Mouse (Mus musculus): ENCODE results near the gene Pomt1.

The Pomt1 gene

DNA sequence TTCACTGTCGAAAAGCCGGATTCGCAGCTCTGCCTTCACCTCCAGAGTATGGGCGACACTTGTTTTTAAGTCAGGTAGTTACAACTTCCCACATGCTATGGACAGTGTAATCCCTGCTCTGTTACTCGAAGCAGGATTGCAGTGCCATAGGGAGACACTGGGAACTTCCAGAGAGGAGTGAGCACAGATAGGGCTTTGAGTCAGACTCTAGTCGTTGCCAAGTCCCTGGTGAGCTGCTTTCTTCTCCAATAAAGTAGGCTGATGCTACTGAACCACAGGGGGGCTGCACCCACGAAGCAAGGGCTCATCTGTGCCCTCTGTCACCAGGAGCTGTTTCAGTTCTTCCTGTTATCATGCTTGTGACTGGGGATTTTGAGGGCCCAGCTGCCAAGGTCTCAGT lies 14.8 kb upstream of the Pomt1 start:
- no peak for DNase-seq (ENCODE audit: low read depth, low spot score)

DNA sequence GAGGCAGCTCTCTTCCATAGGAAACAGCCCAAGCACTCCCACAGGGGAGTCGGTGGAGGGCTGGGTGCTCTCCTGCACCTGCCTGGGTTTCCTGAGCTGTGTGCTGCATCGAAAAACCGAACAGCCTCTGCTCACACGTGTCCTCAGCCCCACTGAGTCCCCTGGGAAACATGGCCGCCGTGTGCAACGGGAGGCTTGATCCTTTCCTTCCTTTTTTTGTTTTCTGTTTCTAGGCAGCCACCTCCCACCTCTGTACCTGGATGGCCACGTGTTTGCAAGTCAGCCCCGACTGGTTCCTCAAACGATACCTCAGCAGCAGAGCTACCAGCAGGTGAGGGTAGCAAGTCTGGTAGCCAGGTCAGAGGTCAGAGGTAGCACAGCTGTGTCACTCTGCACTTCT lies 14.3 kb upstream of the Pomt1 start:
- DNase-seq (ENCODE audit: low read depth, low spot score), result no peak

DNA sequence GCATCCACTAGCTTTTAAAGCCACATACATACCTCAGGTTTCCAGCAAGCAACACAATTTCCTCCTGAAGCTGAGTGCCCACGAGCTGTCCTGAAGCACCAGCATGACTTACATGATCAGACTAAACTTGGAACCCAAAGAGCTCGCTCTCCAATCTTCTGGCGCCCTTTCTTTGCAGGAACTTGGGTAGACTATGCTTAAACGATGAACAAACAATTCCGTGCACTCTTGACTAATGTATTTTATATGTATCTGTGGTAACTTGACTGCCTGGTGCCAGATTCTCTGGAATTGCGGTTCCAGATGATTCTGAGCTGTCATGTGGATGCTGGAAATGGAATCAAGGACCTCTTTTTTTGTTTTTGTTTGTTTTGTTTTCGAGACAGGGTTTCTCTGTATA lies 957 bp upstream of the Pomt1 start:
- DNase-seq (ENCODE audit: low read depth, low spot score), result peak; percentile 18

DNA sequence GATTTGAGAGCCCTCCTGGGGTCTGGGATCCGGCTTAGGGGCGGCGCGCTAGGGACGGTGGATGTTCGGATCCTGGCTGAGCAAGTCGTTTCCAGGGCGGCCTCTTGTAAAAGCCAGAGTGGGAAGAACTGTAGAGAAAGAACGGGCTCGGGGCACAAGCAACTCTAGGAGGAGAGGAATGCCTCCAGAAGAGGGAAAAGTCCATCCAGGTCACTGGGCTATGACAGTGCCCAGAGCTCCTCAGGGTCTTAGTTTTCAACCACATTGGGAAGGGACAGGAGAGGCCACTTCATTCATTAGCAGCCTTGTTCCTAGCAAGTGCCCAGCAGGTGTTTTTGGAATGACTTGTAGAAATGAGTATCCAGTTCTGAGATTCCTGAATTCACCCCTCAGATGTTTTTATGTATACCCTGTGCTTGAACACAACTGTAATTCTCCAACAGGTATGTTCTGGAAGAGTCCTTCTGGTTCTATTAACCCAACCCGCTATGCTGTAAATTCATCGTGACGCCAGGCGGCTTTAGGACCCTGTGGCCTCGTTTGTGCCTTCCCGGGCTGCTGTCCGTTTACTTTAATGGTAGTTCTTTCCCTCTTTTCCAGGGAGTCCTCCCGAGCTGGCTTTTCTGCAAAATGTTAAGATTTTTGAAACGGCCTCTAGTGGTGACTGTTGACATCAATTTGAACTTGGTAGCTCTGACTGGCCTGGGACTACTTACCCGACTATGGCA lies 534 bp downstream of the Pomt1 start:
- peak; percentile 65 for DNase-seq (ENCODE audit: low read depth, low spot score)

DNA sequence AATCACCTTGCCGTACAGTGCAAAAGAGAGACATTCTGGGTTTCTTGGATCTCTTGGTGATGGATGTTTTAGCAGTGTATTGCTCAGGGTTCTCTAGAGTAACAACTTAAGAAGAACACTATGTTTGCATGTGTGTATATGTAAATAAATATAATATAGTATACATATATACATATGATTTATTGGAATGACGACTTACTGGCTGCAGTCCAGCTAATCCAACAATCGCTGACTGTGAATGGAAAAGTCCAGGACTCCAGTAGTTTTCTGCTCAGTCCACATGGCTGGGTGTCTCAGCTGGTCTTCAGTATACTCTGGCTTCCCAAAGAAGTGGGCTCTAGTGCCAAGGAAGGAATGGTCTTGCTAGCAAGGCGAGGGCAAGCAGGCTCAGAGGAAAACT lies 1.2 kb downstream of the Pomt1 start:
- no peak for DNase-seq (ENCODE audit: low read depth, low spot score)

DNA sequence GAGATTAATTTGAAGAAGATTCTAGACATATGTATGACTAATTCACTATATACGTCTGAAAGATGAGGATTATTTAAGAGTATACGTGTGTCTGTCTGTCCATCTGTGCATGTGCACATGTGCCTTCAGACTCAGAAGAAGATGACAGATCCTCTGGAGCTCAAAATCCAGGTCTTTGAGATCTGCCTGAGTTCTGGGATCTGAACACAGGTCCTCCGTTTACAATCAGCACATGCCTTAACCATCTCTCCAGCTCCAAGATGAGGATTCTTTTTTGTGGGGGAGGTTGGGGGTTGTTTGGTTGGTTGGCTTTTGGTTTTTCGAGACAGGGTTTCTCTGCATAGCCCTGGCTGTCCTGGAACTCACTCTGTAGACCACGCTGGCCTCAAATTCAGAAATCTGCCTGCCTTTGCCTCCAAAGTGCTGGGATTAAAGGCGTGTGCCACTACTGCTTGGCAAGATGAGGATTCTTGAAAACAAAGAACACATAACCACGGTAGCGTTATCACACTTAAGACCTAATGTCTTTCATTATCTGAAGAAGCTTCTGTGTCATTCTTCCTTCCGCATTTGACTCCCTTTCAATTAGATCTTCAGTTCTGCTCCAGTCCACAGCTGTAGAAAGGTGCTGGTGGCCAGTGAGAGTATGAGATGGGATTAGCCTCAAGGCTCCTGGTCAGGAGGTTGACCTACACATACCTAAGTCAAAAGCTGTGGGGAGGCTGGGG lies 2.5 kb downstream of the Pomt1 start:
- no peak for DNase-seq (ENCODE audit: low read depth, low spot score)

DNA sequence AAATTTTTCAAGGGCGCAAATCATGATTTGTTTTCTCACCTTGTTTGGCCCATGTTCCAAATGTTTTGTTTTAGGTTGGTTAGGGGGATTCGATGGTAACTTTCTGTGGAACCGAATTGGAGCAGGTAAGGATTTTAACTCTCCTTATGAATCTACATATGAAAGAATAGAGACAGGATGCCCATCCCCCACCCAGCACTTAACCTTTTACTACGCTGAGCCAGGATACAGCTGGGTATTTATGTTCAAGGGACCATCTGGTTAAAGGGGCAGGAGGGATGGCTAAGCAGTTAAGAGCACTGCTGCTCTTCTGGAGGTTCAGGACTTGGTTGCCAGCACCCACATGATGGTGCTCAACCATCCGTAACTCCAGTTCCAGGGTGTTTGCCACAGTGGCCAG lies 4.2 kb downstream of the Pomt1 start:
- DNase-seq (ENCODE audit: low read depth, low spot score), result no peak

DNA sequence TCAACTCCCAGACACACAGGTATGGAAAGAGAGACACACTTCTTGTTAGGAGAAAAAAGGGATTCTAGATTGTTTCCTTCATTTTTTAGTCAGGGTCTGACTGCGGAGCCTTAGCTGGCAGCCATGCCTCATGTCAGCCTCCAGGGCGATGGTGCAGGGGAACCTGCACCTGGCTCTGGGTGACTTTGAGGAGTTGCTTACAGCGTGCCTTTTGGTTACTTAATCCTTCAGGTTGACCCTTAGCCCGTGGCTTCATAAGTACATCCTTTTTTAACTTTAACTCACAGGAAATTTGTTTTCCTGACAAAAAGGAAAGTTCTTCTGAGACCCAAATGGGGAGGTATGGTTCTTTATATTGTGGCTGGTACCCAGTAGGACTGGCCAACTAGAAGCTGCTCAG lies 6.6 kb downstream of the Pomt1 start:
- DNase-seq (ENCODE audit: low read depth, low spot score), result no peak

DNA sequence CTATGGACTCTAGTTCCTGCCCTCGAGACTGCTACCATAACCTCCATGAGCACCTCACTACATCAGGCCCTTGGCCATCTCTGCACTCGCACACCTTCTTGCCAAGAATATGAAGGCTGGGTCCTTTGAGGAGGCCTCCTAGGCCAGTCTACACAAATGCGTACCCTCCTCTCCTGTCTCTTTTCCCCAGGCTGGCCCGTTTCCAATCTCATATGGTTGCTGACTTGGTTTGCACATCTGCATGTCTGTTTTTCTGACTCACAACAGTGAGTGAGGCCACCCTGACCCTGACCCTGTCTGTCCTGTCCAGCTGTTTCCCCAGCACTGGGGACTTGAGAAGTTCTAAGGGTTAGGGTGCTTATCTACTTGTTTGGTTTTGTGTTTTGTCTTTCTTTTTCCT lies 10.4 kb downstream of the Pomt1 start:
- no peak for DNase-seq (ENCODE audit: low read depth, low spot score)

DNA sequence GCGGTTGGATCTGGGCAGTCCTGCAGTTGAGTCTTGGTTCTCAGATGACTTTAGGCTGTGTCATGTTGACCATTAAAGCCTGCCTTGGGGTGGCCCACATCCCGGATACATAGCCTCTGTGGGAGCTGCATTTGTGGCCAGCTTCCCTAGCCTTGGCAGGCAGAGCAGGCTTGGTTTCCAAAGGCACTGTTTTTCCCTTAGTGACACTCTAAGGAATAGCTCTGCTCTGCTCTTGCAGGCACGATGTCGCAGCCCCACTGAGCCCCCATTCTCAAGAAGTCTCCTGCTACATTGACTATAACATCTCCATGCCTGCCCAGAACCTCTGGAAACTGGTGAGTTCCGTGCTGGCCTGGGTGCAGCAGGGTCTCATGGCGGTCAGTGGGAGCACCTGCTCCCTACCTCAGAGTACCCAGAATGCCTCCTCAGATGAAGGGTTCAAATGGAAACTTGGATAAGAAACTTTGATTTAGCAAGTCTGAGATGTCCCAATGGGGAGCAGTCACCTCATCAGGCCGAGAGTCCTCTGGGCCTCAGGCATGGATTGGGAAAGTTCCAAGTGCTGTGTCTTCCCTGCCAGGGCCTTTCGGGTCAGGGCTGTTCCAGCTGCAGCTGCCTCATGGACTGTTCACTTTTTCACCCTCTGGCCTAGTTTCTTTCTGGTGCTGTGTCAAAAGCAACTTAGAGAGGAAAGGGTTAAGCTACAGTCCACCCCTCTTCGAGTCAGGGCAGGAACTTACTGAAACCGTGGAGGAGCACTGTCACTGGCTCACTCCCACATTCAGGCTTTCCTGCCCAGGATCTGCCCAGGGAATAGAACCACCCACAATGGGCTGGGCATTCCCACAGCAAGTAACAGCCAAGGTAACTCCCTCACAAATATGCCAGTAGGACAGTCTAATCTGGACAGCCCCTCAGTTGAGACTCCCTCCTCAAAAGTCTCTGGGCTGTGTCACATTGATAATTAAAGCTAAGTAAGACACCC lies 12.3 kb downstream of the Pomt1 start:
- DNase-seq (ENCODE audit: low read depth, low spot score), result no peak

DNA sequence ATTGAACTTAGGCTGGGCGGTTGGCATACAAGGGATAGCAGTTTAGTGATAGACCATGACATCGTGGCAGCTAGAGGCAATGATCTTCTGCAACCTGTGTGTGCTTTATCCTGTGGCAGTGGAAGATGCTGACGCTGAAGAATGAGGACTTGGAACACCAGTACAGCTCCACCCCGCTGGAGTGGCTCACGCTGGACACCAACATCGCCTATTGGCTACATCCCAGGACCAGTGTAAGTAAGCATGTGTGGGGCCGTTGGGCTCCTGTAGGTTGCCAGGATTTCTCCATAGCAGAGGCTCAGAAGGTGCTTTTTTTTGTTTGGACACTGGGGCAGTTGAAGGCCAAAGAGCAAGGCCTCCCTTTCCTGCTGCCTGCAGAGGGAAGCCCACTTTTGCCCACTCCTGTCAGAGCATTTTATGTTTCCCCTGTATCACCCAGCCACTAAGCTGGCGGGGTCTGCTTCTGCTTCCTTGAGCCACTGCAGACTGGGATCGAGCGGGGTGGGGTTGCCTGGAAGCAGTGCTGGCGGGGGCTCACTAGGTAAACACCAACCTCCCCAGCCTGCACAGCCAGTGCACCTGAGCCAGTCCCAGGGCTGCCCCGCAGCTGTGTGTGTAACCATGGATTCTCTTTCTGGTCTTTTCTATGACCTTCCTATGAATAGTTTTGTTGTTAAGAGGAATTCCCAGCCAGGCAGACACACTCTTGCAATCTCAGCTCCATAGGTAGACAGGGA lies 15.6 kb downstream of the Pomt1 start:
- DNase-seq (ENCODE audit: low read depth, low spot score), result no peak

DNA sequence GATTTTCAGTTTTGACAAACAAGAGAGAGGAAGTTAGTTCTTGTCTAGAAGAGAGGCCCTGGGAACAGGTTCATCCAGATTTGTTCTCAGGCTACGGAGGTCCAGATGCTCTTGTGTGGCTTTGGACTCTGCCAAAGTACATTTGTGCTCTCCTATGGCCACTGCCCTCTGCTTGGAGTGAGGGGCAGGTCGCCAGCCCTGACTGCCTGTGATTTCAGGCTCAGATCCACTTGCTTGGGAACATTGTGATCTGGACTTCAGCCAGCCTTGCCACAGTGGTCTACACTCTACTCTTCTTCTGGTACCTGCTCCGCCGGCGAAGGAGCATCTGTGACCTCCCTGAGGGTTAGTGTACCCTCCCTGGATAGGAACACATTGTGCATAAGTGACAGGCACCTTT lies 16.3 kb downstream of the Pomt1 start:
- DNase-seq (ENCODE audit: low read depth, low spot score), result no peak

DNA sequence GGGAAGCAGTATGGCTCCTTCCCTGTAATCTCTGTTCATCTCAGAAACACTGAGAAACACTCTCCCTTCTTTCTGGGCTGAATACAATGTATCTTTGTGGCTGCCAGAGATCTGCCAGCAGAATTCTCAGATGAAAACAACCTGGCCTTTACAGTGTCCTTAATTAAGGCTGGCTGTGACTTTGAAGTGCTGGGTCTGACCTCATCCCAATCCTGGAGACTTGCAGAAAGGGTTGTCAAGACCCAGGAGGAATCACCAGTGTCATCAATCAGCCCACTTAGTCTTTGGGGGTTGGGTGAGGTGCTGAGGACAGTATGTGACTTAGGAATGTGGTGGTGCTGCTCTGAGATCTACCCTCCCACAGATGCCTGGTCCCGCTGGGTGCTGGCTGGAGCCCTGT lies 17.0 kb downstream of the Pomt1 start:
- no peak for DNase-seq (ENCODE audit: low read depth, low spot score)

DNA sequence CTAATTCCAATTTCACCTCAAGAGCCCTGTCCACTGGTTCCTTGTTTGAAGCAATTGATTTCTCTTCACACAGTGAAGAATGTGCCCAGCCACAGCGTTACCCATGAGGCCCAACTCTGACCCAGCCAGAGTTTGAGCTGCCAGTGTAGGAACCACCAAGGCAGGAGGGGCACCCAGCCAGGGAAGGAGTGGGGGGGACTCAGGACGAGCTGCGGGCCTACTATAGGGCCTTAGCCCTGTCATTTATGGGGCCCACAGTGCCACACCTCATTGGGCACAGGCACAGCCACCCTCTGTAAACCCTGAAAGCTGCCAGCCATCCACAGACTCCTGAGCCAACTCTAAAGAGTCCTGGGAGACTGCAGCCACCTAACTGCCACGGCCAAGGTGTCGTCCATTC lies 18.2 kb downstream of the Pomt1 start:
- no peak for DNase-seq (ENCODE audit: low read depth, low spot score)

DNA sequence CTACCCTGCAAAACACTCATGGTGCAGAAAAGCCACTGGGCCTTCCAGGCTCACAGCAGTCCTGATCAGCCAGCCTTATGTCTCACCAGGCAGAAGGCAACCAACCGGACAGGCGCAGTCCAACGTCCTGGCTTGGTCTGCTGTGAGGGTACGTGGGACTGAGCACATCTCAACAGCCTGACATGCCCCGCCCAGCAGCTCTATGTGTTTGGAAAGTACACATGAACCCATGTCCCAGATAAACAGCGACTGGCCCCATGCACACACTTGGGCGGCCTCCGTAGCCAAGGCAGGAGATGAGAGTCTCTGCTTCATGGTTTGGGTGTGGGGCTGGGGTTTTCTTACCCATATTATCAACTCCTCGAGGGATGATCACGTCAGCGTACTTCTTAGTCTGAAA lies 19.9 kb downstream of the Pomt1 start:
- DNase-seq (ENCODE audit: low read depth, low spot score), result no peak

DNA sequence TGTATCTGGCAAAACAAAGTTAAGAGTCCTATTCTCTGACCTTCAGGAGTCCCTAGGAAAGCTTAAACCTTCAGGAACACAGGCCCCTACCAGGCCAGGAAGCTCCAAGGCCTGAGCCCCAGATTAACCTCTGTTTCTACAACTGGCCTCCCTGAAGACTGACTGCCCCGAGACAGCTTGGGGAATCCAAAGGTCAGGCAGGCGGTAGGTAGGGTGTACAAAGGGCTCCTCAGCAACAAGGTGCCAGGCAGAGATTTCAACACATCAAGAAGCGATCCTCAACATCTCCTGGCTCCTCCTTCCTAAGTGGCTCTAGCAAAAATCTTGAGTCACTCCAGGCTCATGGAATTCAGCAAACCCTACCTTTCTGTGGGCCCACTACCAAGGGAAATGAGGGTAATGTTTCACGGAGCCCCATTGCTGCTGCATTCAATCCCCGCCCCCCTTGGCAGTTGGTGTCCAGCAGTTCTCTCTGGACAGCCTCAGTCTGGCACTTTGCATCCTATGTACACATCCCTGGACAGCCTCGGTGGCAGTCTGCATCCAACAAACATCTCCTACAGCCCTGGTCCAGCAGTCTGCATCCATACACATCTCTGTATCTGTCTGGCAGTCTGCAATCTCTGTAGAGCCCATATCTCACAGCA lies 22.6 kb downstream of the Pomt1 start:
- DNase-seq (ENCODE audit: low read depth, low spot score), result no peak

DNA sequence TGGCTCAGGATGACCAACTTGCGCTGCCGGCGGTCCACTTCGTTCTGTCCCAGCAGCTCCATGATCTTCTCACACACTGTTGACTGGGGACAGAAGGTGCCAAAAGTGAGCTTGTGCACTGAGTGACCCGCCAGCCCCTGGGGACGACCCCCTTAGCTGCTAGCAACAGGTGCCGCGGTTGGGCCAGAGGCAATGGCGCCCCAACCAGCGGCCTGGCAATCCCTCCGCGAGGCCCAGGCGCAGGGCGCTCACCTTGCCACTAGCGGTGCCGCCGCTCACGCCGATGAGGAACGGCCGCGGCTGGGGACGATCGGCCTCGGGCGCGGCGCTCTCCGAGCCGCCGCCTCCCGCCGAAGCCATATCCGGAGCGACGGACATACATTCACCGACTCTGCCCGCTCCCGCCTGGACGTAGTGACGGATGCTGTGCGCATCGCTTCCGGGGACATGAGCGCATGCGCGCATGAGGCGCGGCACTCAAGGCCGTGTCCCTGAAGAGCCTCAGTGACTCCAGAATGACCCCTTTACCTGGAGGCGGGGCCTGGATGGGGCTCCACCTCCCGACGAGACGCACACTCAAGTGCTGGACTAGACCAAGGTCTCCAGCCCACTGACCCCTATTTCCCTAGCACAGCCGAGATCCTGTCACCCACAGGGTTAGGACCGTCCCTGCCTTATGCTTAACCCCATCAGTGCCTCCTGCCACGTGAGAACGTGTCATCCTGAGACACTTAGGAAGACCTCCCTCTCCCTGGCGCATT lies 23.4 kb downstream of the Pomt1 start, which contains the start of gene Uck1:
TSS of gene Uck1 (minus strand) at position 503 of the 761 bp plus-strand sequence.
- DNase-seq (ENCODE audit: low read depth, low spot score), result peak; percentile 93

DNA sequence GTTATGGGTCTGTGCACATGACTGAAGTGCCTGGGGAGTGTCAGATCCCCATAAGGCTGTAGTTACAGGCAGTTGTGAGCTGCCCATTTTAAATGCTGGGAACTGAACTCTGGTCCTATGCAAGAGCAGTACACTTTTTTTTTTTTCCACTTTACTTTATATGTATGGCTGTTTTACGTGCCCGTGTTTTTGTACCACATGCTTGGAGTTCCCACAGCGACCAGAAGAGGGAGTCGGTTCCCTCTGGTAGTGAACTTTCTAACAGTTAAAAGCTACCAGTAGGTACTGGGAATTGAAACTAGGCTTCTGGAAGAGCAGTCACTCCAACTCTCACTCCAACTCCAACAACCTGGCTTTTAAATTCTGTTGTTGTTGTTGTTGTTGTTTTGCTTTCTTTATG lies 24.2 kb downstream of the Pomt1 start:
- peak; percentile 90 for DNase-seq (ENCODE audit: low read depth, low spot score)

DNA sequence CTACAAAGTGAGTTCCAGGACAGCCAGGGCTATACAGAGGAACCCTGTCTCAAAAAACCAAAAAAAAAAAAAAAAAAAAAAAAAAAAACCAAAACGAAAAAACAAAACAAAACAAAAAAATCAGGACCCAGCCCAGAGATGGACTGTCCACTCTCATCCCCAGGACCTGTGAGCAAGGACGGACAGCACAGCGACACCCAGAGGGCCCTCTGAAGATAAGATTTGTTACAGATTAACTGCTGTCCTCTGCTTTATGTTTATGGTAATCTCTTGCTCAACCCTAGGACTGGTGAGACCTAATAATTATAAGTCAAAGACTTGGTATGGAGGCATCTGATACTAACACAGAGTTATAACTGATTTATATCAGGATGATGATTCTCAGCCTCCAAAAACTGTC lies 39.4 kb downstream of the Pomt1 start:
- no peak for DNase-seq (ENCODE audit: low read depth, low spot score)

DNA sequence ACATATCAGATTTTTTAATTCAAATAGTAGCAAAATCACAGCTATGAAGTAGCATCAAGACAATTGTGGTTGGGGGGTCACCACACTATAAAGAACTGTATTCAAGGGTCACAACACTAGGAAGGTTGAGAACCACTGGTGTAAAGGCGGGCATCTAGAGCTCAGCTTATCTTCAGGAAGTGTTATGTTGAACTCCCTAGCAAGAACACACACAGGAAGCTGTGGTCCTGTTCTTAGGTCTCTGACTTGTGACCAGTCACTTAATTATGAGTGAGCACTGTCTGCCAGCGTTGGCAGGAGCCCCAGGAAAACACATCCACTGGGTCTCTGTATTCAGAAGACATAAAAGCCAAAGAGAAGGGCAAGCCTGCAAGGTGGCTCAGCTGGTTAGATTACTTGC lies 45.9 kb downstream of the Pomt1 start:
- no peak for DNase-seq (ENCODE audit: low read depth, low spot score)
